Mouse (Mus musculus) MEL (cell line): ENCODE measurements at regions not wholly inside any gene's neighbourhood (a gene's known extent, or its start where the extent isn't known, plus 50 kb on each side); places are given as distances from the start of the nearest gene placed in this dataset.

Experiments
- DNase-seq: peaks from one replicate; pipeline ENCODE4 v3.0.0; 2011; ENCODE audit warnings: low read depth, low spot score
- H3K27ac ChIP-seq: 2 replicates; pipeline ENCODE4 v1.5.1; 2012; ENCODE audit warnings: low read depth, mild to moderate bottlenecking, control low read depth, low read length, moderate library complexity; ENCODE audit not compliant: control insufficient read depth
- H3K27me3 ChIP-seq, 2 experiments: fragments of 150-350 bp in 1 of 2; sonication (generic) in 1 of 2; 2 replicates each; pipeline ENCODE4 v1.6.1; 2012; ENCODE audit warnings: low read length in 2 of 2, mild to moderate bottlenecking in 2 of 2, improper control_type of control experiment in 1 of 2, moderate library complexity in 1 of 2; ENCODE audit not compliant: insufficient read depth in 2 of 2, control insufficient read depth in 1 of 2
- H3K36me3 ChIP-seq, 2 experiments: 2 replicates each; pipeline ENCODE4 v1.6.1; 2012 to 2014; ENCODE audit warnings: low read length in 2 of 2, improper control_type of control experiment in 1 of 2, inconsistent platforms in 1 of 2, mild to moderate bottlenecking in 1 of 2; ENCODE audit not compliant: insufficient read depth in 2 of 2, control insufficient read depth in 1 of 2
- H3K4me1 ChIP-seq, 2 experiments: fragments of 150-350 bp in 1 of 2; sonication (generic) in 1 of 2; 2 replicates each; pipeline ENCODE4 v1.6.1; 2012; ENCODE audit warnings: low read length in 2 of 2, improper control_type of control experiment in 1 of 2, mild to moderate bottlenecking in 1 of 2; ENCODE audit not compliant: insufficient read depth in 2 of 2, control insufficient read depth in 1 of 2
- H3K4me3 ChIP-seq, 2 experiments: fragments of 150-350 bp in 1 of 2; sonication (generic) in 1 of 2; 2 replicates each; pipeline ENCODE4 v1.5.1; 2012; ENCODE audit warnings: low read depth in 2 of 2, low read length in 2 of 2, mild to moderate bottlenecking in 2 of 2, moderate library complexity in 2 of 2, control low read depth in 1 of 2, improper control_type of control experiment in 1 of 2; ENCODE audit not compliant: control insufficient read depth in 1 of 2, insufficient read depth in 1 of 2
- H3K79me2 ChIP-seq: 2 replicates; pipeline ENCODE4 v1.6.1; 2012; ENCODE audit warnings: mild to moderate bottlenecking, low read length, moderate library complexity; ENCODE audit not compliant: control insufficient read depth, poor library complexity, insufficient read depth
- H3K9ac ChIP-seq: 2 replicates; pipeline ENCODE4 v1.6.1; 2012; ENCODE audit warnings: low read depth, mild to moderate bottlenecking, control low read depth, low read length, moderate library complexity; ENCODE audit not compliant: control insufficient read depth, poor library complexity, severe bottlenecking
- H3K9me3 ChIP-seq: fragments of 150-350 bp; sonication (generic); replicated peaks from 2 replicates; pipeline ENCODE4 v1.6.1; 2012; ENCODE audit warnings: mild to moderate bottlenecking, low read length, improper control_type of control experiment, moderate library complexity; ENCODE audit not compliant: insufficient read depth
- BHLHE40 ChIP-seq: IDR thresholded peaks from 2 replicates; pipeline ENCODE4 v1.6.1; 2012; ENCODE audit warnings: low read depth, mild to moderate bottlenecking, inconsistent platforms, low read length, improper control_type of control experiment, borderline replicate concordance
- CHD1 ChIP-seq: IDR thresholded peaks from 2 replicates; pipeline ENCODE4 v1.6.1; 2012; ENCODE audit warnings: low read depth, mild to moderate bottlenecking, inconsistent platforms, low read length, improper control_type of control experiment
- CHD2 ChIP-seq: IDR thresholded peaks from 2 replicates; pipeline ENCODE4 v1.6.1; 2011; ENCODE audit warnings: low read length, improper control_type of control experiment
- CTCF ChIP-seq, 3 experiments: IDR thresholded peaks in 2 of 3; conservative IDR thresholded peaks in 1 of 3; 2 replicates each; pipeline ENCODE4 v1.5.1; 2011 to 2012; ENCODE audit warnings: low read length in 3 of 3, low read depth in 2 of 3, mild to moderate bottlenecking in 2 of 3, improper control_type of control experiment in 1 of 3, inconsistent platforms in 1 of 3, mixed read lengths in 1 of 3, moderate library complexity in 1 of 3; ENCODE audit not compliant: control insufficient read depth in 1 of 3, insufficient read depth in 1 of 3, poor library complexity in 1 of 3, severe bottlenecking in 1 of 3
- E2F4 ChIP-seq: IDR thresholded peaks from 2 replicates; pipeline ENCODE4 v1.6.1; 2011; ENCODE audit warnings: low read depth, low read length, improper control_type of control experiment, borderline replicate concordance
- EP300 ChIP-seq, 2 experiments: IDR thresholded peaks; 2 replicates each; pipeline ENCODE4 v1.6.1; 2011; ENCODE audit warnings: improper control_type of control experiment in 2 of 2, low read length in 2 of 2, low read depth in 1 of 2, mild to moderate bottlenecking in 1 of 2
- GATA1 ChIP-seq: IDR thresholded peaks from 2 replicates; pipeline ENCODE4 v1.6.1; 2011; ENCODE audit warnings: low read depth, low read length, improper control_type of control experiment
- HCFC1 ChIP-seq: IDR thresholded peaks from 2 replicates; pipeline ENCODE4 v1.6.1; 2012; ENCODE audit warnings: low read depth, mild to moderate bottlenecking, inconsistent platforms, low read length, improper control_type of control experiment, moderate library complexity
- MAFK ChIP-seq: IDR thresholded peaks from 2 replicates; pipeline ENCODE4 v1.6.1; 2011; ENCODE audit warnings: low read depth, mild to moderate bottlenecking, low read length, improper control_type of control experiment, borderline replicate concordance
- MAX ChIP-seq: IDR thresholded peaks from 2 replicates; pipeline ENCODE4 v1.6.1; 2011; ENCODE audit warnings: low read length, improper control_type of control experiment
- MAZ ChIP-seq: IDR thresholded peaks from 2 replicates; pipeline ENCODE4 v1.6.1; 2012; ENCODE audit warnings: low read depth, mild to moderate bottlenecking, inconsistent platforms, low read length, improper control_type of control experiment
- MXI1 ChIP-seq: IDR thresholded peaks from 2 replicates; pipeline ENCODE4 v1.6.1; 2011; ENCODE audit warnings: mild to moderate bottlenecking, low read depth, low read length, improper control_type of control experiment
- MYB ChIP-seq: IDR thresholded peaks from 2 replicates; pipeline ENCODE4 v1.6.1; 2011; ENCODE audit warnings: mild to moderate bottlenecking, low read depth, low read length, improper control_type of control experiment
- MYC ChIP-seq: IDR thresholded peaks from 2 replicates; pipeline ENCODE4 v1.6.1; 2011; ENCODE audit warnings: low read depth, mild to moderate bottlenecking, low read length, improper control_type of control experiment, moderate library complexity
- NRF1 ChIP-seq: IDR thresholded peaks from 2 replicates; pipeline ENCODE4 v1.6.1; 2014; ENCODE audit warnings: low read depth, mild to moderate bottlenecking, inconsistent platforms, low read length, improper control_type of control experiment, moderate library complexity; ENCODE audit not compliant: poor library complexity, insufficient read depth, severe bottlenecking
- POLR2AphosphoS2 ChIP-seq: IDR thresholded peaks from 2 replicates; pipeline ENCODE4 v1.6.1; 2011; ENCODE audit warnings: low read length, improper control_type of control experiment
- RAD21 ChIP-seq: IDR thresholded peaks from 2 replicates; pipeline ENCODE4 v1.6.1; 2011; ENCODE audit warnings: mild to moderate bottlenecking, low read depth, low read length, improper control_type of control experiment
- RCOR1 ChIP-seq: IDR thresholded peaks from 2 replicates; pipeline ENCODE4 v1.6.1; 2012; ENCODE audit warnings: low read depth, mild to moderate bottlenecking, inconsistent platforms, low read length, improper control_type of control experiment
- SIN3A ChIP-seq: IDR thresholded peaks from 2 replicates; pipeline ENCODE4 v1.6.1; 2012; ENCODE audit warnings: low read length, improper control_type of control experiment, inconsistent platforms
- SMC3 ChIP-seq: IDR thresholded peaks from 2 replicates; pipeline ENCODE4 v1.6.1; 2011; ENCODE audit warnings: low read depth, low read length, improper control_type of control experiment
- TAL1 ChIP-seq: IDR thresholded peaks from 2 replicates; pipeline ENCODE4 v1.6.1; 2012; ENCODE audit warnings: mild to moderate bottlenecking, inconsistent platforms, low read length, moderate library complexity, mixed read lengths
- TCF12 ChIP-seq: IDR thresholded peaks from 2 replicates; pipeline ENCODE4 v1.6.1; 2014; ENCODE audit warnings: low read depth, mild to moderate bottlenecking, inconsistent platforms, low read length, improper control_type of control experiment, moderate library complexity
- USF2 ChIP-seq, 2 experiments: IDR thresholded peaks; 2 replicates each; pipeline ENCODE4 v1.6.1; 2011 to 2012; ENCODE audit warnings: improper control_type of control experiment in 2 of 2, low read length in 2 of 2, borderline replicate concordance in 1 of 2, inconsistent platforms in 1 of 2, low read depth in 1 of 2, mild to moderate bottlenecking in 1 of 2; ENCODE audit not compliant: insufficient read depth in 1 of 2
- ZC3H11A ChIP-seq: IDR thresholded peaks from 2 replicates; pipeline ENCODE4 v1.6.1; 2012; ENCODE audit warnings: low read depth, mild to moderate bottlenecking, inconsistent platforms, low read length, improper control_type of control experiment
- ZKSCAN1 ChIP-seq: IDR thresholded peaks from 2 replicates; pipeline ENCODE4 v1.6.1; 2012; ENCODE audit warnings: low read depth, mild to moderate bottlenecking, inconsistent platforms, low read length, improper control_type of control experiment, moderate library complexity
- ZMIZ1 ChIP-seq: IDR thresholded peaks from 2 replicates; pipeline ENCODE4 v1.6.1; 2012; ENCODE audit warnings: low read depth, mild to moderate bottlenecking, inconsistent platforms, low read length, improper control_type of control experiment, moderate library complexity
- ZNF384 ChIP-seq: IDR thresholded peaks from 2 replicates; pipeline ENCODE4 v1.6.1; 2012; ENCODE audit warnings: low read depth, mild to moderate bottlenecking, inconsistent platforms, low read length, improper control_type of control experiment

DNA sequence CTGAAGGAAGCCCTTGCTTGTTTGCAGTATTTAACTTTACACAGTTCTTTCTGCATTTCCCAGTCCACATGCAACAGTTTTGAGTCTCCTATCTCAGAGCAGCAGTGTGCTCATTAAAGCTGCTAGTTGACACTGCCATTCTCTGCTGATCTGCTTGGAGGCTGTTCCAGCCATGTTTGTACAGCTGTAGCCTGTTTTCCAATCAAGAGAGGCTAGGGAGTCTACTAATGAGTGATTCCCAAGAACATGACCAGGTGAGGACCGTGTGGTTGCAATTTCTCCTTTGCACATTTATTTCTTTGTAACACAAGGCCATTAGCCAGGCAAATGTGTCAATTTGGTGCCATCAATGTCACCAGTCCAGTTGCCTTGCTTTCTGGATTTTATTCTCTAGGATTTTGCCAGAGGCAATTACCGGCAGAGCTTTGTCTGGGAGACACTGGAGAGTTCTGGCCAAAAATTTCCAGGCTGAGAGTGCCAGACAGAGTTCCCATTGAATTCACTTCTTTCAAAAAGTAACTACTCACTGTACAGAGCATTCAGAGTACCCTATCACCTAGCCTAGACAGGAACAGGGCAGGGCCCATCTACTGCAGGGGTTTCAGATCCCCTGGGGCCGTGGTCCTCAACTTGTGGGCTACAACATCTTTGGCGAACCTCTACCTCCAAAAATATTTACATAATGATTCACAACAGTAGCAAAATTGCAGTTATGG is 136.3 kb upstream of the Gm11042 start:
- TF ChIP-seq ZC3H11A (no peak), ZNF384 (no peak), SMC3 (no peak), BHLHE40 (no peak), CHD1 (no peak), E2F4 (no peak), CTCF (IDR thresholded peaks at IDR 0.05 in 2 of 3, conservative IDR thresholded peaks at IDR 0.05 in 1 of 3; ENCODE audit: control insufficient read depth in 1 of 3, insufficient read depth in 1 of 3, low read depth in 2 of 3, low read length in 3 of 3, poor library complexity in 1 of 3, severe bottlenecking in 1 of 3) (no peak), MAFK (no peak), MXI1 (no peak), HCFC1 (no peak), ZMIZ1 (no peak), TCF12 (no peak), NRF1 (no peak), MYB (no peak), MAZ (no peak), SIN3A (no peak), USF2 (IDR thresholded peaks at IDR 0.05; ENCODE audit: borderline replicate concordance in 1 of 2, insufficient read depth in 1 of 2, low read depth in 1 of 2, low read length in 2 of 2) (no peak)
- no peak for DNase-seq
- H3K9me3 ChIP-seq, result no peaks in the 10 kb centered on the region

DNA sequence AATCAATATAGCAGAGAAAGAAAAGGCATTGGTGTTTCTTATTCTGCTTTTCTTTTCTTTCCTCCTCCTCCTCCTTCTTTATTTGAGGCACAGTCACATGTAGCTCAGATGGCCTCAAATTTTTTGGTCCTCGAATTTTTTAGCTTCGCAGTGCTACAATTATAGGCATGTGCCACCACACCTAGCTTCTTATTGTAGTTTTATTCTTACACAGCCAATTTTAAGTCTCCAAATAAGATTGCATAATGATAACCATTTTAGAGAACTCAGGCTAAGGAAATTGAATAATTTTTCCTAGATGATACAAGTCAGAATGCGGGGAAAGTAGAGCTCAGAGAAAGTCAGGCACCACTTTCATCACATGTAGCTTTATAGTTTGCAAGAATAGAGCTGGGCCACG is 132.1 kb upstream of the Gm11042 start:
- Histone ChIP-seq H3K4me1 (no peaks in the 10 kb centered on the region), H3K79me2 (no peaks in the 10 kb centered on the region), H3K9me3 (no peaks in the 10 kb centered on the region), H3K27ac (no peak overlapping the region), H3K9ac (no peak overlapping the region), H3K4me3 (no peak overlapping the region), H3K27me3 (no peaks in the 10 kb centered on the region), H3K36me3 (no peaks in the 10 kb centered on the region)
- no peak for DNase-seq
- TF ChIP-seq RCOR1 (no peak), POLR2AphosphoS2 (no peak), MYB (no peak), CTCF (IDR thresholded peaks at IDR 0.05 in 2 of 3, conservative IDR thresholded peaks at IDR 0.05 in 1 of 3; ENCODE audit: control insufficient read depth in 1 of 3, insufficient read depth in 1 of 3, low read depth in 2 of 3, low read length in 3 of 3, poor library complexity in 1 of 3, severe bottlenecking in 1 of 3) (no peak), USF2 (IDR thresholded peaks at IDR 0.05; ENCODE audit: borderline replicate concordance in 1 of 2, insufficient read depth in 1 of 2, low read depth in 1 of 2, low read length in 2 of 2) (no peak), ZKSCAN1 (no peak), GATA1 (no peak), MAX (no peak), NRF1 (no peak), SIN3A (no peak), EP300 (IDR thresholded peaks at IDR 0.05; ENCODE audit: low read depth in 1 of 2, low read length in 2 of 2) (no peak), ZNF384 (no peak), MYC (no peak), RAD21 (no peak), CHD2 (no peak), TAL1 (no peak), ZC3H11A (no peak), TCF12 (no peak), MAZ (no peak), BHLHE40 (no peak)

More for the DNA sequence above, 136.3 kb upstream of the Gm11042 start:
- Histone ChIP-seq H3K4me3 (no peak overlapping the region), H3K36me3 (no peaks in the 10 kb centered on the region), H3K27ac (no peak overlapping the region), H3K79me2 (no peaks in the 10 kb centered on the region), H3K27me3 (no peaks in the 10 kb centered on the region), H3K4me1 (no peaks in the 10 kb centered on the region), H3K9ac (no peak overlapping the region)
